Mouse (Mus musculus): ENCODE results near the gene Mrpl51. TPM values are rescaled to one million over a fixed set of nuclear protein-coding genes. Genes with fewer than 3 reads are reported as not detected.

Mrpl51 gene
- polyA plus RNA-seq, 1 experiment = 132 TPM

DNA sequence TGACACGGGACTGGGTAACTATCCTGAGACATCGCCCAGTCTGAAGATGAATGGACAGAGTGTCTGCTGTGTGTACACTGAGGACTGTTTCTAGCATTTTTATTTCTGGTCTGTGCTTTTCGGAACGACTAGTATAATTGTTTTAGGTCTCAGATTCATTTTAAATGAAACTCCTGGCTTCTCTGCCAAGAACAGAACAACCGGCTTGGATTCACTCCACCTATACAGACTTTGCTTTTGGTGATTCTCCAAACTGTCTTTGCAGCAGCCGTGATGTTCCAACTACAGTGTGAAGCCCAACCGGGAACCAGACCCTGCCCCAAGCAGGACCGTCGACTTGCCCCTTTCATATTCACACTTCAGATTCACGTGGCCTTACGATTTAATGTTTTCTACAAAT is 26.3 kb downstream of the Mrpl51 start:
- no peaks in the 10 kb centered on the region for H3K36me3 ChIP-seq (ENCODE audit: control insufficient read depth, insufficient read depth)
- peaks cover 5% of the 10 kb centered on the region for H3K27me3 ChIP-seq (ENCODE audit: control insufficient read depth, insufficient read depth, insufficient read length)
- no peak overlapping the region for H3ac ChIP-seq (ENCODE audit: control insufficient read depth, insufficient read length)
- H3K4me3 ChIP-seq = no peak overlapping the region
- no peaks in the 10 kb centered on the region for H3K79me2 ChIP-seq (ENCODE audit: control insufficient read depth, insufficient read depth)
- no peak overlapping the region for H3K4me2 ChIP-seq (ENCODE audit: low read depth)
- TF ChIP-seq MYOD1 (IDR thresholded peaks at IDR 0.05; ENCODE audit: control insufficient read depth in 1 of 3, insufficient read length in 2 of 3, low read depth in 2 of 3) = no peak
- no peak for TF ChIP-seq E2F4 (IDR thresholded peaks at IDR 0.05; ENCODE audit: insufficient read depth)
- TF ChIP-seq TCF12 (IDR thresholded peaks at IDR 0.05; ENCODE audit: insufficient read depth, poor library complexity, severe bottlenecking) = no peak
- TF ChIP-seq POLR2AphosphoS2 (IDR thresholded peaks at IDR 0.05; ENCODE audit: insufficient read length, low read depth) = no peak
- TF ChIP-seq MAX (IDR thresholded peaks at IDR 0.05; ENCODE audit: low read depth) = no peak
- no peak for TF ChIP-seq USF1 (IDR thresholded peaks at IDR 0.05; ENCODE audit: low read depth)
- TF ChIP-seq SRF (IDR thresholded peaks at IDR 0.05; ENCODE audit: control insufficient read depth, insufficient read length, low read depth) = no peak
- TF ChIP-seq MYOG (IDR thresholded peaks at IDR 0.05; ENCODE audit: control insufficient read depth in 1 of 3, insufficient read depth in 1 of 3, insufficient read length in 2 of 3, low read depth in 2 of 3) = no peak
- TF ChIP-seq CEBPB (IDR thresholded peaks at IDR 0.05; ENCODE audit: insufficient read depth, poor library complexity, severe bottlenecking) = no peak
- TF ChIP-seq TCF3 (IDR thresholded peaks at IDR 0.05; ENCODE audit: insufficient read length, low read depth) = no peak
- TF ChIP-seq REST (IDR thresholded peaks at IDR 0.05; ENCODE audit: insufficient read depth, insufficient read length) = no peak
- no peak for TF ChIP-seq POLR2A (IDR thresholded peaks at IDR 0.05; ENCODE audit: insufficient read length, low read depth)

DNA sequence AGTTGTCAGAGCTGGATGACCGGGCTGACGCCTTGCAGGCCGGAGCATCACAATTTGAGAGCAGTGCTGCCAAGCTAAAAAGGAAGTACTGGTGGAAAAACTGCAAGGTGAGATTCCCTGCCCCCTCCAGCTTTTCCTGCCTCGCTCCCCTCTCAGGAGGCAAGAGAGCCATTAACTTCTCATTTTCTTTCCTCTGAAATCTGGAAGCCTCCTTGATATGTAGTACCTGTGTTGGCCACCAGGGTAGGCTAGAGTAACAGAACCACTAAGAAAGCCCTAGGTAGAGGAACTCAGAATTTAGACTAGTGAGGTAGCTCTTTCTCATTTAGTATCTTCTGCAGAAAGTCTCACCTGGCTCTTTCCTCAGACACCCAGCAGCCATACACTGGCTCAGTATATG is 27.4 kb downstream of the Mrpl51 start:
- TF ChIP-seq CEBPB (IDR thresholded peaks at IDR 0.05; ENCODE audit: insufficient read depth, poor library complexity, severe bottlenecking) = no peak
- TF ChIP-seq E2F4 (IDR thresholded peaks at IDR 0.05; ENCODE audit: insufficient read depth) = no peak
- TF ChIP-seq MYOG (IDR thresholded peaks at IDR 0.05; ENCODE audit: control insufficient read depth in 1 of 3, insufficient read depth in 1 of 3, insufficient read length in 2 of 3, low read depth in 2 of 3) = no peak
- TF ChIP-seq MYOD1 (IDR thresholded peaks at IDR 0.05; ENCODE audit: control insufficient read depth in 1 of 3, insufficient read length in 2 of 3, low read depth in 2 of 3) = no peak
- TF ChIP-seq POLR2A (IDR thresholded peaks at IDR 0.05; ENCODE audit: insufficient read length, low read depth) = no peak
- TF ChIP-seq POLR2AphosphoS2 (IDR thresholded peaks at IDR 0.05; ENCODE audit: insufficient read length, low read depth) = no peak
- no peak for TF ChIP-seq SRF (IDR thresholded peaks at IDR 0.05; ENCODE audit: control insufficient read depth, insufficient read length, low read depth)
- no peak for TF ChIP-seq MAX (IDR thresholded peaks at IDR 0.05; ENCODE audit: low read depth)
- TF ChIP-seq TCF12 (IDR thresholded peaks at IDR 0.05; ENCODE audit: insufficient read depth, poor library complexity, severe bottlenecking) = no peak
- TF ChIP-seq USF1 (IDR thresholded peaks at IDR 0.05; ENCODE audit: low read depth) = no peak
- TF ChIP-seq REST (IDR thresholded peaks at IDR 0.05; ENCODE audit: insufficient read depth, insufficient read length) = no peak
- Histone ChIP-seq H3K27me3 (ENCODE audit: control insufficient read depth, insufficient read depth, insufficient read length) (peaks cover 2% of the 10 kb centered on the region), H3K4me3 (no peak overlapping the region), H3K4me2 (ENCODE audit: low read depth) (no peak overlapping the region), H3K79me2 (ENCODE audit: control insufficient read depth, insufficient read depth) (no peaks in the 10 kb centered on the region), H3K36me3 (ENCODE audit: control insufficient read depth, insufficient read depth) (no peaks in the 10 kb centered on the region), H3ac (ENCODE audit: control insufficient read depth, insufficient read length) (no peak overlapping the region)

DNA sequence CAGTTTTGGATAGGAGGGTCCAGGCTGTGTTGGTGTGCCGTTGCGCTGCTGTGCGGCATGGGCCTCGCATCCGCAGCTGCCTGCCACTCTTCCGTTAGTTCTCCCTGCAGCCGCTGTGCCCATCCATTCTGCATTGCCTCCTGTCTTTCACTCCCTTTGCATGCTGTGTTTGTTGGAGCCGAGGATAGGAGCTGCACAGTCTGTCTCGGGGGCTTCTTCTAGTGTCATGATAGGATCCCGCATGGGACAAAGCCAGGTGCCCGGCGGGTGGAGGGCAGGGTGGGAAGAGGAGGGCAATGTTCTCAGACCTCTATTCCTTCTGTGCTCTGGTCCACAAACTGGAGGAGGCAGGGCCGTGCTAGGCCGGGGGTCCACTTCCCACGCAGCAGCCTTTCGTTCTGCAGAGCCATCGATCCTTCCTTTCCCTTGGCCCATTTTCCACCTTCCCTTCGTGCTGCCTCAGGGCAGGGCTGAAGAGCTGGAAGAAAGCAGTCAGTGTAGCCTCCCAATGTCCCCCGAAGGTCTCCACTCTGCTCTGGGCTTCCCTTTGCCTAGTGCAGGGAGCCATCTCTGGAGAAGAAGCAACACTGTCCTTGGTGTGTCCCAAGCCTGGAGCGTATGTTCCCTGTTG is 29.6 kb downstream of the Mrpl51 start:
- Histone ChIP-seq H3K27me3 (ENCODE audit: control insufficient read depth, insufficient read depth, insufficient read length) (no peaks in the 10 kb centered on the region), H3K4me2 (ENCODE audit: low read depth) (no peak overlapping the region), H3K36me3 (ENCODE audit: control insufficient read depth, insufficient read depth) (peaks cover 3% of the 10 kb centered on the region), H3K79me2 (ENCODE audit: control insufficient read depth, insufficient read depth) (no peaks in the 10 kb centered on the region), H3K4me3 (no peak overlapping the region), H3ac (ENCODE audit: control insufficient read depth, insufficient read length) (no peak overlapping the region)
- TF ChIP-seq POLR2A (IDR thresholded peaks at IDR 0.05; ENCODE audit: insufficient read length, low read depth) = no peak
- TF ChIP-seq USF1 (IDR thresholded peaks at IDR 0.05; ENCODE audit: low read depth) = no peak
- TF ChIP-seq MYOD1 (IDR thresholded peaks at IDR 0.05; ENCODE audit: control insufficient read depth in 1 of 3, insufficient read length in 2 of 3, low read depth in 2 of 3) = no peak
- no peak for TF ChIP-seq TCF12 (IDR thresholded peaks at IDR 0.05; ENCODE audit: insufficient read depth, poor library complexity, severe bottlenecking)
- no peak for TF ChIP-seq E2F4 (IDR thresholded peaks at IDR 0.05; ENCODE audit: insufficient read depth)
- no peak for TF ChIP-seq MAX (IDR thresholded peaks at IDR 0.05; ENCODE audit: low read depth)
- no peak for TF ChIP-seq CEBPB (IDR thresholded peaks at IDR 0.05; ENCODE audit: insufficient read depth, poor library complexity, severe bottlenecking)
- no peak for TF ChIP-seq POLR2AphosphoS2 (IDR thresholded peaks at IDR 0.05; ENCODE audit: insufficient read length, low read depth)
- no peak for TF ChIP-seq REST (IDR thresholded peaks at IDR 0.05; ENCODE audit: insufficient read depth, insufficient read length)
- TF ChIP-seq MYOG (IDR thresholded peaks at IDR 0.05; ENCODE audit: control insufficient read depth in 1 of 3, insufficient read depth in 1 of 3, insufficient read length in 2 of 3, low read depth in 2 of 3) = no peak
- TF ChIP-seq SRF (IDR thresholded peaks at IDR 0.05; ENCODE audit: control insufficient read depth, insufficient read length, low read depth) = no peak
- no peak for TF ChIP-seq TCF3 (IDR thresholded peaks at IDR 0.05; ENCODE audit: insufficient read length, low read depth)

DNA sequence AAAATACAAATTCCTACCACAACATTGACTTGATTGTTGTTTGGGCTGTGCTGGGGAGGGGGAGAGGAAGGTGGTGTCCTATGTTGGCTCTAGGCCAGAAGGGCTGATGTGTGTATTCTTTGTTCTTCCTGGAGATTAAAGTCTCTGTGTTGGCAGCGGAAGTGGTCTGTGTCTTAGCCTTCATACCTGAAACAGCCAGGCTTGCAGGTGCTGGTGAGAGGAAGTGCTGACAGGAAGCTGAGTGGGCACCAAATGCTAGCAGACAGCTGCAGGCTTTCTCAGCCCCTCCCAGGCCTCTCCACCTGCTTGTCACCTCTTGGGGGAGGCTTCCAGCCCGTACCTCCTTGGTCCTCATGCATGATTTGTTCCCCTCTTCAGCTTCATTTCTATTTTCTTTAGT is 30.5 kb downstream of the Mrpl51 start:
- Histone ChIP-seq H3K4me3 (no peak overlapping the region), H3K27me3 (ENCODE audit: control insufficient read depth, insufficient read depth, insufficient read length) (no peaks in the 10 kb centered on the region), H3K36me3 (ENCODE audit: control insufficient read depth, insufficient read depth) (peaks cover 3% of the 10 kb centered on the region), H3K4me2 (ENCODE audit: low read depth) (no peak overlapping the region), H3K79me2 (ENCODE audit: control insufficient read depth, insufficient read depth) (no peaks in the 10 kb centered on the region), H3ac (ENCODE audit: control insufficient read depth, insufficient read length) (no peak overlapping the region)
- TF ChIP-seq TCF12 (IDR thresholded peaks at IDR 0.05; ENCODE audit: insufficient read depth, poor library complexity, severe bottlenecking) (no peak), SRF (IDR thresholded peaks at IDR 0.05; ENCODE audit: control insufficient read depth, insufficient read length, low read depth) (no peak), MYOG (IDR thresholded peaks at IDR 0.05; ENCODE audit: control insufficient read depth in 1 of 3, insufficient read depth in 1 of 3, insufficient read length in 2 of 3, low read depth in 2 of 3) (peak in 1 of 3 experiments; percentile 53), USF1 (IDR thresholded peaks at IDR 0.05; ENCODE audit: low read depth) (no peak), POLR2AphosphoS2 (IDR thresholded peaks at IDR 0.05; ENCODE audit: insufficient read length, low read depth) (no peak), TCF3 (IDR thresholded peaks at IDR 0.05; ENCODE audit: insufficient read length, low read depth) (no peak), E2F4 (IDR thresholded peaks at IDR 0.05; ENCODE audit: insufficient read depth) (no peak), POLR2A (IDR thresholded peaks at IDR 0.05; ENCODE audit: insufficient read length, low read depth) (no peak), MAX (IDR thresholded peaks at IDR 0.05; ENCODE audit: low read depth) (no peak), REST (IDR thresholded peaks at IDR 0.05; ENCODE audit: insufficient read depth, insufficient read length) (no peak), MYOD1 (IDR thresholded peaks at IDR 0.05; ENCODE audit: control insufficient read depth in 1 of 3, insufficient read length in 2 of 3, low read depth in 2 of 3) (peak in 1 of 3 experiments; percentile 66), CEBPB (IDR thresholded peaks at IDR 0.05; ENCODE audit: insufficient read depth, poor library complexity, severe bottlenecking) (no peak)

Data from myocyte (in vitro differentiated cells).